Mouse (Mus musculus) heart, postnatal 25 days (tissue): Measurements from ENCODE around the gene Polr2b. TPM values are rescaled to one million over a fixed set of nuclear protein-coding genes. Genes with fewer than 3 reads are reported as not detected.

Experiments used
- DNase-seq: peaks from one replicate; pipeline ENCODE4 v3.0.0; 2022; ENCODE audit warnings: low spot score
- intact Hi-C: fragments of 180-260 bp; cut with DNase I; formaldehyde crosslinking; loops from one replicate; pipeline ENCODE4 v1.15.1; 2025
- total RNA-seq, 2 experiments: library from RNA; stranded (reverse); gene quantifications; 2 replicates each; pipeline ENCODE4 v1.2.3; 2021

Gene Polr2b
- 10 to 100 TPM; 32.2 to 34.5 TPM for total RNA-seq

- intact Hi-C loops: loop anchor here (2.0 kb wide), 1 partner anchor 43 kb away; no protein-coding TSS in a partner anchor
- DNase-seq: peak; percentile 95
Measured at GRCm38 (mm10) chr5:77309924-77310772, at the start of gene Polr2b, which contains the start of gene Noa1. Gene Polr2b, plus strand, starts transcription at chr5:77310147. Gene Noa1, minus strand, starts transcription at chr5:77310084.

- intact Hi-C loops: no loop called here
- no peak for DNase-seq
Measured at GRCm38 (mm10) chr5:77261137-77261536, 48.8 kb upstream of the Polr2b start.

- intact Hi-C loops: no loop called here
- DNase-seq: no peak
Measured at GRCm38 (mm10) chr5:77262105-77262504, 47.8 kb upstream of the Polr2b start.

- intact Hi-C loops: loop anchor here (5.0 kb wide), 1 partner anchor 197 kb away; no protein-coding TSS in a partner anchor
- peak; percentile 54 for DNase-seq
Measured at GRCm38 (mm10) chr5:77265081-77265670, 44.8 kb upstream of the Polr2b start, which contains the start of gene Rest. Gene Rest, plus strand, starts transcription at chr5:77265491.

- peak; percentile 36 for DNase-seq
- intact Hi-C loops: loop anchor here (2.0 to 5.0 kb wide), 2 partner anchors 45 to 197 kb away; partner anchors contain the start of genes Noa1 and Polr2b
Measured at GRCm38 (mm10) chr5:77265671-77266065, 44.3 kb upstream of the Polr2b start.

GRCm38 (mm10) chr5:77266066-77266885 is 43.7 kb upstream of the Polr2b start:
- DNase-seq: peak; percentile 26
- intact Hi-C loops: loop anchor here (2.0 to 5.0 kb wide), 2 partner anchors 45 to 196 kb away; partner anchors contain the start of genes Noa1 and Polr2b

- DNase-seq: no peak
- intact Hi-C loops: loop anchor here (2.0 to 5.0 kb wide), 2 partner anchors 44 to 195 kb away; partner anchors contain the start of genes Noa1 and Polr2b
Measured at GRCm38 (mm10) chr5:77266886-77267401, 43.0 kb upstream of the Polr2b start.

- DNase-seq: no peak
- intact Hi-C loops: loop anchor here (2.0 to 5.0 kb wide), 2 partner anchors 43 to 195 kb away; partner anchors contain the start of genes Noa1 and Polr2b
Measured at GRCm38 (mm10) chr5:77267441-77267840, 42.5 kb upstream of the Polr2b start.

GRCm38 (mm10) chr5:77267957-77268624 is 41.9 kb upstream of the Polr2b start:
- no peak for DNase-seq
- intact Hi-C loops: loop anchor here (2.0 to 5.0 kb wide), 2 partner anchors 43 to 194 kb away; partner anchors contain the start of genes Noa1 and Polr2b

GRCm38 (mm10) chr5:77269399-77269798 is 40.5 kb upstream of the Polr2b start:
- intact Hi-C loops: loop anchor here (5.0 kb wide), 1 partner anchor 193 kb away; no protein-coding TSS in a partner anchor

GRCm38 (mm10) chr5:77273151-77273550 is 36.8 kb upstream of the Polr2b start:
- DNase-seq: no peak
- intact Hi-C loops: no loop called here

More at GRCm38 (mm10) chr5:77269399-77269798, 40.5 kb upstream of the Polr2b start:
- no peak for DNase-seq

GRCm38 (mm10) chr5:77275950-77276349 is 34.0 kb upstream of the Polr2b start:
- DNase-seq: no peak
- intact Hi-C loops: no loop called here

- intact Hi-C loops: no loop called here
- no peak for DNase-seq
Measured at GRCm38 (mm10) chr5:77277204-77277603, 32.7 kb upstream of the Polr2b start.

- DNase-seq: no peak
- intact Hi-C loops: no loop called here
Measured at GRCm38 (mm10) chr5:77281518-77282174, 28.3 kb upstream of the Polr2b start.

- intact Hi-C loops: no loop called here
- no peak for DNase-seq
Measured at GRCm38 (mm10) chr5:77282242-77282641, 27.7 kb upstream of the Polr2b start.

- intact Hi-C loops: no loop called here
Measured at GRCm38 (mm10) chr5:77285685-77286084, 24.3 kb upstream of the Polr2b start.

GRCm38 (mm10) chr5:77286904-77287303 is 23.0 kb upstream of the Polr2b start:
- DNase-seq: no peak
- intact Hi-C loops: no loop called here

More at GRCm38 (mm10) chr5:77285685-77286084, 24.3 kb upstream of the Polr2b start:
- DNase-seq: no peak

GRCm38 (mm10) chr5:77287901-77288300 is 22.0 kb upstream of the Polr2b start:
- intact Hi-C loops: no loop called here
- no peak for DNase-seq
